Comparison of ENCODE assay signal across 7 mouse cellular contexts in the genomic region with DNA sequence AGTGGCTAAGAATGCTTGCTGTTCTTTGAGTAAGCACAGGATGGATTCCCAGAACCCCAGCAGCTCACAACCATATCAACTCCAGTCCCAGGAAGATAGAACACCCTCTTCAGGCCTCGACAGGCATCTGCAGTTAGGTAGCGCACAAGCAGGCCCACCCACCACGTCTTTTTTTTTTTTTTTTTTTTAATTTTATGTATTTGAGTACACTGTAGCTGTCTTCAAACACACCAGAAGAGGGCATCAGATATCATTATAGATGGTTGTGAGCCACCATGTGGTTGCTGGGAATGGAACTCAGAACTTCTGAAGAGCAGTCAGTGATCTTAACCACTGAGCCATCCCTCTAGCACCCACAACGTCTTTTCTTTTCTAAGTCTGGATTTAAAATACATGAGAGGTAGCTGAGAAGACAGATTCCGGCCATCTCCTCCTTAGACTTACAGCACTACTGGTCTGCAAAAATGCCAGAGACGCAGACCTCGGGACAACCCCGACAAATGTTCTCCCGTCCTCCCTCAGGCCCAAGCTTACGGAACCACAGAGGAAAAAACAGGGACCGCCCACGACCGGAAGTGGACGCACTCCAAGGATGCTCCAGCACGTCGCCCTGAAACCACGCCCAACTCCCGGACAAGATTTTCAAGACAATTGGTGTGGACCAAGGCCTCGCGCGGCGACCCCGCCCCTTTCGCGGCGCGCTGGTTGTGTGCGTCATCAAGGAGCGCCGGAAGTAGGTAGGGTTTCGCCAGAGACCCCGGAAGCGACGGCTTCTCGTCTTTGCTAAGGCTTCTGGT. TPM values are rescaled to one million over a fixed set of nuclear protein-coding genes. Genes with fewer than 3 reads are reported as not detected.
A peak's percentile ranks its signal among the peaks of the same experiment; 100 is the strongest.
DNase-seq lines count a peak whose midpoint lies in the region; ATAC-seq lines count a peak whose summit lies in the region.

A gene (plus strand): TSS at position 714 of the 797 bp plus-strand sequence.

- H3K27ac ChIP-seq in embryonic facial prominence, embryonic 11.5 days (replicated peaks; ENCODE audit: low read depth, low read length) = no peak within 1 kb of the TSS
- H3K27ac ChIP-seq in limb, embryonic 10.5 days = peak within 1 kb of the TSS; percentile 79
- peak within 1 kb of the TSS; percentile 59 for H3K27ac ChIP-seq in midbrain, embryonic 13.5 days

- H3K9ac ChIP-seq in embryonic facial prominence, embryonic 11.5 days (replicated peaks; ENCODE audit: low read length) = peak within 1 kb of the TSS; percentile 64
- H3K9ac ChIP-seq in midbrain, embryonic 13.5 days (replicated peaks) = peak within 1 kb of the TSS; percentile 79

- DNase-seq in adrenal gland, postnatal 14 days = peak; percentile 99
- peak; percentile 98 for DNase-seq in embryonic facial prominence, embryonic 11.5 days (ENCODE audit: low spot score)
- peak; percentile 99 for DNase-seq in kidney, adult 11 months
- peak; percentile 100 for DNase-seq in limb, embryonic 10.5 days (ENCODE audit: low spot score)
- DNase-seq in spleen, adult 12 weeks (ENCODE audit: low spot score) = peak; percentile 97

- H3K27me3 ChIP-seq in embryonic facial prominence, embryonic 11.5 days (ENCODE audit: control insufficient read depth, insufficient read depth, low read length) = no peaks in the 10 kb centered on the region
- no peaks in the 10 kb centered on the region for H3K27me3 ChIP-seq in limb, embryonic 10.5 days (ENCODE audit: low read depth, poor library complexity, severe bottlenecking)
- H3K27me3 ChIP-seq in midbrain, embryonic 13.5 days = no peaks in the 10 kb centered on the region

- no peaks in the 10 kb centered on the region; the same call in 1 of the 2 replicates for H3K36me3 ChIP-seq in embryonic facial prominence, embryonic 11.5 days (replicated peaks; ENCODE audit: control insufficient read depth, insufficient read depth, low read depth, low read length)
- peaks cover 6% of the 10 kb centered on the region for H3K36me3 ChIP-seq in limb, embryonic 10.5 days
- H3K36me3 ChIP-seq in midbrain, embryonic 13.5 days = peaks cover 8% of the 10 kb centered on the region

- WGBS in embryonic facial prominence, embryonic 11.5 days = 2% methylated on average over 35 of the region's 35 CpGs
- WGBS in limb, embryonic 10.5 days = 2% methylated on average over 35 of the region's 35 CpGs
- 2% methylated on average over 35 of the region's 35 CpGs for WGBS in midbrain, embryonic 13.5 days

- peak within 1 kb of the TSS; percentile 61 for H3K4me2 ChIP-seq in embryonic facial prominence, embryonic 11.5 days (ENCODE audit: low read depth, low read length)
- H3K4me2 ChIP-seq in midbrain, embryonic 13.5 days (replicated peaks) = peak within 1 kb of the TSS; percentile 97

- no peaks in the 10 kb centered on the region for H3K9me3 ChIP-seq in embryonic facial prominence, embryonic 11.5 days (replicated peaks; ENCODE audit: control insufficient read depth, low read length)
- no peaks in the 10 kb centered on the region for H3K9me3 ChIP-seq in limb, embryonic 10.5 days (replicated peaks)
- H3K9me3 ChIP-seq in midbrain, embryonic 13.5 days = no peaks in the 10 kb centered on the region

- peak within 1 kb of the TSS; percentile 67 for H3K4me3 ChIP-seq in embryonic facial prominence, embryonic 11.5 days (ENCODE audit: low read depth, low read length)
- peak within 1 kb of the TSS; percentile 83 for H3K4me3 ChIP-seq in limb, embryonic 10.5 days
- peak within 1 kb of the TSS; percentile 90 for H3K4me3 ChIP-seq in midbrain, embryonic 13.5 days (replicated peaks)

- H3K4me1 ChIP-seq in embryonic facial prominence, embryonic 11.5 days (ENCODE audit: control insufficient read depth, insufficient read depth, low read length) = no peaks in the 10 kb centered on the region
- peaks cover 19% of the 10 kb centered on the region for H3K4me1 ChIP-seq in limb, embryonic 10.5 days
- peaks cover 25% of the 10 kb centered on the region for H3K4me1 ChIP-seq in midbrain, embryonic 13.5 days (replicated peaks)

- peak; percentile 96 for ATAC-seq in embryonic facial prominence, embryonic 11.5 days (replicated peaks; ENCODE audit: insufficient number of reproducible peaks, low FRiP score, low TSS enrichment, low read depth)
- peak; percentile 81 for ATAC-seq in granulocyte monocyte progenitor cell, adult 5-6 weeks (replicated peaks; ENCODE audit: poor library complexity, severe bottlenecking)
- peak; percentile 98 for ATAC-seq in midbrain, embryonic 13.5 days

RNA-seq across cellular contexts. Expression of the gene that starts here (rescaled TPM):
- 66.2 and 71.8 TPM in 2 replicates for total RNA-seq in adrenal gland, postnatal 14 days (2021)
- polyA plus RNA-seq in embryonic facial prominence, embryonic 11.5 days (2014; fragmentation: Nextera tagmentation; extraction: Ambion mirVana) = 79.4 and 80.9 TPM in 2 replicates
- 44.7 and 59.2 TPM in 2 replicates for total RNA-seq in granulocyte monocyte progenitor cell, adult 5-6 weeks (2014; fragmentation: Nextera tagmentation)
- total RNA-seq in granulocyte monocyte progenitor cell, adult 5-6 weeks (2017) = 147 and 160 TPM in 2 replicates
- 78.6 and 79.5 TPM in 2 replicates for polyA plus RNA-seq in limb, embryonic 10.5 days (2016; fragmentation: Nextera tagmentation; extraction: Ambion mirVana)
- 94.2 and 96.8 TPM in 2 replicates for polyA plus RNA-seq in midbrain, embryonic 13.5 days (2015; fragmentation: Nextera tagmentation; extraction: Ambion mirVana)
